Mouse (Mus musculus) adrenal gland, adult 8-10 months (tissue): ENCODE data around the gene Olfr69. TPM values are rescaled to one million over a fixed set of nuclear protein-coding genes. Genes with fewer than 3 reads are reported as not detected.
"Not testable (repeated sequence)": the region's sequence is repeated elsewhere in the genome, so short reads cannot be mapped to it uniquely, and the experiment has no call there.

Source experiments
- DNase-seq: peaks from one replicate; pipeline ENCODE4 v3.0.0; 2022
- total RNA-seq, 4 experiments: library from RNA; stranded (reverse); gene quantifications; 2 replicates each; pipeline ENCODE4 v1.2.4; 2022

Gene Olfr69
- total RNA-seq = not detected

- no peak for DNase-seq
Observed at GRCm38 (mm10) chr7:103771494-103771893, at the start of gene Olfr69. Olfr69 (minus strand) TSS chr7:103771594.

- DNase-seq = not testable (repeated sequence)
Observed at GRCm38 (mm10) chr7:103815085-103815484, 43.7 kb upstream of the Olfr69 start.

GRCm38 (mm10) chr7:103813766-103814165 is 42.4 kb upstream of the Olfr69 start, which contains the start of gene Hbb-bt:
Hbb-bt (minus strand) TSS chr7:103813996.
- no peak for DNase-seq

DNA sequence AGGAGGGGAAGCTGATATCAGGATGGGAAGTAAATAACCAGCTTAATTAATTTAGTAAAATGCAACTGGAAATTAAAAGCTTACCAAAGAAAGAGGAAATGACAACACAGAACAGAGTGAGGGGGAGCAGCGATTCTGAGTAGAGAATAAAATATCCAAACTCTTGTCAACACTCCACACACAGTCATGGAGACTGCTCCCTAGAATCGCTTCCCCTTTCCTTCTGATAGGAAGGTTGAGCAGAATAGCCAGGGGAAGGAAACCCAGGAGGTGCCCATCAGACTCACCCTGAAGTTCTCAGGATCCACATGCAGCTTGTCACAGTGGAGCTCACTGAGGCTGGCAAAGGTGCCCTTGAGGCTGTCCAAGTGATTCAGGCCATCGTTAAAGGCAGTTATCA is 41.8 kb upstream of the Olfr69 start:
- DNase-seq = not testable (repeated sequence)

DNA sequence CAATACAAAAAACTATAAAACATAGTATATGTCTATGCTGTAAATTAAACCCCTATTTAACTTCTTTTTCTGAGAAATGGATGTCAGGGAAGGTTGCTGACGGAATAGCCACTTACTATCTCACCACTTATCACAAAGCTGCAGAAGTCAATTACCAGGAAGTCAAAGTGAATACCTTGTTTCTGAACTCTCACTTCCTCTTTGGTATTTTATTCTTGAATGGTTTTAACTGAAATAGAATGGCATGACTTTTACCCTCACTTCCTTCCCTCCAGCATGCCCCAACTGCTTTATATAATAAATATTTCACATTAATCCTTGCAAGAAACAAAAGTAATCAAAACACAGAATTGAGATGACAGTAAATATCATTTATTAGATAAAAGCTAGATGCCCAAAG is 40.8 kb upstream of the Olfr69 start:
- no peak for DNase-seq

GRCm38 (mm10) chr7:103811223-103811845 is 39.9 kb upstream of the Olfr69 start:
- no peak for DNase-seq

GRCm38 (mm10) chr7:103810746-103811145 is 39.4 kb upstream of the Olfr69 start:
- DNase-seq = no peak

DNA sequence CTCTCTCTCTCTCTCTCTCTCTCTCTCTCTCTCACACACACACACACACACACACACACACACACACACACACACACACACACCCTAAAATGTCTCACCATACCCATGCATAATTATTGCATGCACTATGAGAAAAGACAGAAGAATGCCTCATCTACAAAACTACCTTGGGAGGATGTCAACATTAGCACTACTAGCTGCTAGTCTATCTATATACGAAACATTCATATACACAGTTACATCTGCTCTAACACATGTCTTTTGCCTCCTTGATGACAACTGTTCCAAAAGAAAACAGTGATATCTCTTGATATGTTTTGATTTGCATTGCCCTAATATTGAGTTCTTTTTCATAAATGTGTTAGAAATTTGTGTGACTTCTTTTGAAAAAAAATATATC is 38.9 kb upstream of the Olfr69 start:
- no peak for DNase-seq

GRCm38 (mm10) chr7:103809801-103810155 is 38.4 kb upstream of the Olfr69 start:
- DNase-seq = no peak

DNA sequence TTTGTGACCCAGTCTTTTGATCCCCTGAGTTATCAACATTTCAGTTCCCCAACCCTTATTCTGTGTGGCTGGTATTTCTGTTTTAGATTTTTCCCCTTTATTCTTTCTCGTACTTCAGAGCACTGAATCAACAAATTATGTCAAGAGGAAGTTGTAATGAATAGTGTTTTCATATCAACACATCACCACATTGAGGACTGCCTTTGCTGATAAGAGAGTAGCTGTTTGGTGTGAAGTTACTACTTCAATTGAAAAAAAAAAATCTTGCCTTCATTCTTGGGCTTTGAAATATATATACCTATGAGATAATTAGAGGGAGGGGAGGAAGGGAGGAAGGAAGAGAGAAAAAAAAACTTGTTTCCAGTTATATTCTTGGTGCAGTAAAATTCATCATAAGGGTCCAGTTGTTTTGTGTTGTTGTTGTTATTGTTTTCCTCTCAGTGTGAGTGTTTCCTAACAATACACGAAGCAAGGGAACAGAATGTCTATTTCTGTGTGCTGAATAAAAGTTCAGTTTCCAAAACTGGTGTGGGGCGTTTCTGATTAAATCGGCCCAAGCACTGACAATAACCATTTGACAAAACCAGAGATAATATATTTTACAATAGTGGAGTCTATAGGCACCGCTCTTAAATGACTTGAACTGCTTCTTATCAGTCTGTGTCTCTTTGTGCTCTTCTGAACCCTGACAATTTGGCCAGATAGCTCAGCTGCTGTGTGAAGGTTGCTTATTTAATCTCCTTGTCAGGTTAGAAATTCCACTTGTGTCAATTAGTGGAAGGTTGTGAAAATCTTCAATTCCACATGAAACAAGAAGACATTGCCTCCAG is 37.8 kb upstream of the Olfr69 start:
- no peak for DNase-seq

DNA sequence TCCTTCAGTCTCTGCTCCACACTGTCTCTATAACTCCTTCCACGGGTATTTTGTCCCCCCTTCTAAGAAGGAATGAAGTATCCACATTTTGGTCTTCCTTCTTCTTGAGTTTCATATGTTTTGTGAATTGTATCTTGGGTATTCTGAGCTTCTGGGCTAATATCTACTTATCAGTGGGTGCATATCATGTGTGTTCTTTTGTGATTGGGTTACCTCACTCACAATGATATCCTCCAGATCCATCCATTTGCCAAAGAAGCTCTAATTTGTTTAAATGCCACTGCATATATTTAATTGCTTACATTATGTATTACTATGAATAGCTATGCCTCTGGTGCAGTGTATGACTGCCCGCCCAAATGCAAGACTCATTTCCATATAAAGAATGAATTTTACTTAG is 36.7 kb upstream of the Olfr69 start:
- DNase-seq = not testable (repeated sequence)

DNA sequence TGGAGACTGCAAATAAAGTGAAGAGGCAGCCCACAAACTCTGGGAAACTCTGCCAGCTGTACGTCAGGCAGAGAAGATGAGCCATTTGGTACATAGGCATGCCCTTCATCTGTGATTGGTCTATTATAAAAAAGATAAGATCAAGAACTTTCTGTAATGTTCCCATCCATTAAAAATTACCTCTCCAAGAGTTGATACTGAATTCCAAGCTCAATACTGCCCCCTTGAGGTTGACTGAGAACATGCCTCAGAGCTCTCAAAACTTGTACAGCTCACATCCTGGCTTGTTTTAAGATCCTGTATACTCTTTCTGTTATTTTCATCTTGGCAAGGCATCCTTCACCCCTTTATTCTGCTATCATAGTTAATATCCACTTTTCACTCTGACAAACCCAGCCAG is 35.5 kb upstream of the Olfr69 start:
- no peak for DNase-seq

DNA sequence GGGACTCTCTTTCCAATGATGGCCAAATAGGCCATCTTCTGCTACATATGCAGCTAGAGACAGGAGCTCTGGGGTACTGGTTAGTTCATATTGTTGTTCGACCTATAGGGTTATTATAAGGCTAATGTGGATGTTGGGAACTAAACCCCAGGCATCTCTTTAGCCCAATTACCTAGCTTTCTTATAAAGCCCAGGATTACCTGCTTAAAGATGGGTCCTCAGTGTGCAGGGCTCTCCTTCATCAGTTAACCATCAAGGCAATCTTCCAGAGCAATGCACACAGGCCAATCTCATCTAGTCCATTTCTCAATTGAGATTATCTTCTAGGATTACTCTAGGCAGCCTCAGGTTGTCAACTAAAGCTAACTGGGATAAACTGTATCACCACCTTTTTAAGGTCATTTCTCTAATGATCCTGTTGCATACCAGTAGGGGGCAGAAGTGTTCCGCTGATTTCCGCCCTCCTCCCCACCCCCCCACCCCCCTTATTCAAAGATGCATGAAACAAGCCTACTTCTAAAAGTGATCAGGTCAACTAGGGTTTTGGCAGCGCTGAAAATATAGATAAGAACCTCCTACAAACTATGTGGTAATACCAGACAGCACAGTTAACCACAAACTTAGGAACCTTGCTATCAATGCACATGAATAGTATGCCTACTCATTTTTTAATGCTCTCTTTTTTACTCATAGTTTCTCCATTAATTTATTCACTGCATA is 21.4 kb upstream of the Olfr69 start:
- DNase-seq = no peak

GRCm38 (mm10) chr7:103791721-103792120 is 20.3 kb upstream of the Olfr69 start, which contains the start of gene Olfr67:
Olfr67 (minus strand) TSS chr7:103791821.
- no peak for DNase-seq

GRCm38 (mm10) chr7:103779598-103779997 is 8.2 kb upstream of the Olfr69 start, which contains the start of gene Olfr68:
Olfr68 (minus strand) TSS chr7:103779698.
- DNase-seq = no peak

GRCm38 (mm10) chr7:103777652-103778051 is 6.3 kb upstream of the Olfr69 start:
- DNase-seq = not testable (repeated sequence)

GRCm38 (mm10) chr7:103767687-103768086 is 3.7 kb downstream of the Olfr69 start:
- DNase-seq = not testable (repeated sequence)

DNA sequence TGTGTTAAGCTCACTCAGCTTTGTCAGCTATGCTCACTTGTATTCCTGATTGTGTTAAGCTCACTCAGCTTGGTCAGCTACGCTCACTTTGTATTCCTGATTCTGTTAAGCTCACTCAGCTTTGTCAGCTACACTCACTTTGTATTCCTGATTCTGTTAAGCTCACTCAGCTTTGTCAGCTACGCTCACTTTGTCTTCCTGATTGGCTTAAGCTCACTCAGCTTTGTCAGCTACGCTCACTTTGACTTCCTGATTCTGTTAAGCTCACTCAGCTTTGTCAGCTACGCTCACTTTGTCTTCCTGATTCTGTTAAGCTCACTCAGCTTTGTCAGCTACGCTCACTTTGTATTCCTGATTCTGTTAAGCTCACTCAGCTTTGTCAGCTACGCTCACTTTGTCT is 9.2 kb downstream of the Olfr69 start:
- not testable (repeated sequence) for DNase-seq

DNA sequence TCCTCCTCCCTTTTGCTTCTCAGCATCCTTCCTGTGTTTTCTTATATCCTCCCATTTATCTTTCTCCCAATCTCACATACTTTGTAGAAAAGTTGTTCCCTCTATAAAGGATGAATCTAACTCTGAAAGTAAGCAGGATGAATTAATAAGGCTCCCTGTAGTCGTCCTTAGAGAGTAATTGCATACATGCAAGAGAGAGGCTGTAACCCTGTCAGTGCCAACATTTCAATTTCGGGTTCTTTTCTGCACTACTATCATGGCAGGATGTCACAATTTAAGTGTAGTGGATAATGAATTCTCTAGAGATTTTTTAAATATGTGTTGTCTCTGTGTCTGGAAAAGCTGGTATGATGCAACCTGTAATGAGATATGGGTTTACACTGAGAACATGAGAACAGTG is 14.2 kb downstream of the Olfr69 start, which contains the start of gene Olfr630:
Gene Olfr630 (minus strand): TSS at position 101 of the 400 bp plus-strand sequence.
- no peak for DNase-seq

- DNase-seq = no peak
Observed at GRCm38 (mm10) chr7:103744843-103745242, 26.6 kb downstream of the Olfr69 start, which contains the start of gene Olfr629. Olfr629 (minus strand) TSS chr7:103744943.

- no peak for DNase-seq
Observed at GRCm38 (mm10) chr7:103730074-103730473, 41.3 kb downstream of the Olfr69 start, which contains the start of gene Olfr628. Olfr628 (plus strand) TSS chr7:103730374.

DNA sequence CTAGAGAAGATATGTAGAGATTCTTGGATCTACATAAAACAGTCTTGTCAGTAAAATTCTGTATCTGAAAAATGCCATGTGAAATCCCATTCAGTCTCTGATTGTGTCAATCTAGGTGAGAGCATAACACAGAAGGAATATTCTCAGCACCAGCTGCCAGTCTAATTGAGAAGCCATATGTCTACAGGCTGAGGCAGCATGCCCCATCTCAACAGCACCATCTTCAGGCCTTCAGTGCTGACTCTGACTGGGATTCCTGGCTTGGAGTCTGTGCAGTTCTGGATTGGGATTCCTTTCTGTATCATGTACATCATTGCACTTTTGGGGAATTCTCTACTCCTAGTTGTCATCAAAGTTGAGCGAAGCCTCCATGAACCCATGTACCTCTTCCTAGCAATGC is 55.0 kb downstream of the Olfr69 start:
- not testable (repeated sequence) for DNase-seq
